Mouse (Mus musculus) layer of hippocampus, adult 2 months (tissue): ENCODE measurements around the gene Smchd1. TPM values are rescaled to one million over a fixed set of nuclear protein-coding genes. Genes with fewer than 3 reads are reported as not detected.
A peak's percentile ranks its signal among the peaks of the same experiment; 100 is the strongest.
"Not testable (repeated sequence)": the region's sequence is repeated elsewhere in the genome, so short reads cannot be mapped to it uniquely, and the experiment has no call there.

ENCODE experiments used
- DNase-seq, 2 experiments: peaks; one replicate each; pipeline ENCODE4 v3.0.0; 2022; ENCODE audit warnings: low spot score in 2 of 2
- H3K27ac ChIP-seq: fragments of 200-600 bp; 2 replicates; pipeline ENCODE4 v1.8.1; 2022
- H3K4me3 ChIP-seq: fragments of 200-600 bp; 2 replicates; pipeline ENCODE4 v1.8.1; 2022; ENCODE audit warnings: mild to moderate bottlenecking
- CTCF ChIP-seq: fragments of 200-600 bp; conservative IDR thresholded peaks from 2 replicates; pipeline ENCODE4 v1.8.1; 2022; ENCODE audit warnings: antibody characterized with exemption, mild to moderate bottlenecking, moderate library complexity
- total RNA-seq, 2 experiments: library from RNA; stranded (reverse); gene quantifications; 2 replicates each; pipeline ENCODE4 v1.2.3; 2021

Smchd1 gene
- total RNA-seq, 2 experiments from 2014 or later = 34.6 to 40.0 TPM

- no peak overlapping the region for H3K27ac ChIP-seq
- H3K4me3 ChIP-seq = no peak overlapping the region
- TF ChIP-seq CTCF = no peak
- no peak for DNase-seq
Measured at GRCm38 (mm10) chr17:71479381-71479901, 4.3 kb upstream of the Smchd1 start.

DNA sequence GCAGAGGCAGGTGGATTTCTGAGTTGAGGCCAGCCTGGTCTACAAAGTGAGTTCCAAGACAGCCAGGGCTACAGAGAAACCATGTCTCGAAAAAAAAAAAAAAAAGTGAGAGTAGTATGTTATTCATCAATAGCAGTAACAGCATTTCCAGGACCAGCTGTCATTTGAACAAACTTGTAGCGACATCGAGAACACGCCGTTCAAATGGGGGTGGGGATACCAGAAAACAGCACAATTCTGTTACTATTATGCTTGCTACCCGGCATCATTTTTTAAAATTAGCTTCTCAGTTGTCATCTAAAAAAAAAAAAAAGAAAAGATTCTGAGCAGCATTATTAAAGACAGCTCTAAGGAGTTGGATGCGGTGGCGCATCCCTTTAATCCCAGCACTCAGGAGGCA lies 2.3 kb upstream of the Smchd1 start:
- no peak for TF ChIP-seq CTCF
- 0 out of 2 replicates have a peak overlapping the region, but pooled peaks have one; percentile 33 for H3K27ac ChIP-seq
- H3K4me3 ChIP-seq = no peak overlapping the region
- DNase-seq = peak; percentile 44 to 50

GRCm38 (mm10) chr17:71476346-71477020 lies 1.3 kb upstream of the Smchd1 start:
- Histone ChIP-seq H3K27ac (peak overlapping the region; percentile 99; the same call in 1 of the 2 replicates), H3K4me3 (peak overlapping the region; percentile 99)
- TF ChIP-seq CTCF = no peak
- no peak for DNase-seq

DNA sequence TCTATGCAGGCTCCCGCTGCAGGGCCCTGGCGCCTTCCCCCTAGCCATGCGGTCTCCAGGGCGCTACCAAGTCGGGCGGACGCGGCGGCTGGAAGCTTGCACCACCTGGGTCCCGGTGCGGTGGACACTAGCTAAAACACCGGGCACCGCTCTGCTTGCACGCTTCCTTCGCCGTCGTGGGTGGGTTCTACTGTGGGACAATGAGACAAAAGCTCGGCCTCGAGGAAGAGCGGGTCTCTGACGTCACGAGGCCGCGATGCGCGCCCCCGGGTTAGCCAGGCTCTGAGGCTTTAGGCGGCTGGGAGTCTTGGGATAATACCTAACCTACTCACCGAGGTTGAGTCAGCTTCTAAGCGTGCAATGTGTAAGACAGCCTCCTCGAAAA lies 554 bp upstream of the Smchd1 start:
- no peak for TF ChIP-seq CTCF
- DNase-seq = peak; percentile 32 to 58
- Histone ChIP-seq H3K27ac (peak overlapping the region; percentile 99), H3K4me3 (peak overlapping the region; percentile 99)

DNA sequence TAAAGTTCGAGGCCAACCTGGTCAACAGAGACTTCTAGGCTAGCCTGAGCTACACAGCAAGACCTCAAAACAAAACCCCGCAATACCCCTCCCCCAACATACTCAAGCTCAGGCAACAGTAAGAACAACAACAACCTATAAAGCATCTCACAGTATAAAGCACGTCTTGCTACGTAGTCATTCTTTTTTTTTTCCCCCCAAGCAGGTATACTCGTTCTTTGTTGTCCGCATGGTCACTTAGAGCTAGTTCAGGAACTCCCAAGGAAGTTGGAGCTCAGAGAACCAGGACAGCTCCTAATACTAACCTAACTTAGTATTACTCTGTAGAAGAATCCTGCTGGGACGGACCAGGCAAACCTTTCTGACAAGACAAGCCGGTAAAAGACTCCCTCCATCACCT lies 1.0 kb downstream of the Smchd1 start:
- TF ChIP-seq CTCF = no peak
- Histone ChIP-seq H3K27ac (no peak overlapping the region), H3K4me3 (peak overlapping the region; percentile 99)
- no peak for DNase-seq

GRCm38 (mm10) chr17:71471261-71471660 lies 3.9 kb downstream of the Smchd1 start:
- TF ChIP-seq CTCF = no peak
- H3K4me3 ChIP-seq = no peak overlapping the region
- peak in 1 of 2 experiments; percentile 32 for DNase-seq
- H3K27ac ChIP-seq = no peak overlapping the region

DNA sequence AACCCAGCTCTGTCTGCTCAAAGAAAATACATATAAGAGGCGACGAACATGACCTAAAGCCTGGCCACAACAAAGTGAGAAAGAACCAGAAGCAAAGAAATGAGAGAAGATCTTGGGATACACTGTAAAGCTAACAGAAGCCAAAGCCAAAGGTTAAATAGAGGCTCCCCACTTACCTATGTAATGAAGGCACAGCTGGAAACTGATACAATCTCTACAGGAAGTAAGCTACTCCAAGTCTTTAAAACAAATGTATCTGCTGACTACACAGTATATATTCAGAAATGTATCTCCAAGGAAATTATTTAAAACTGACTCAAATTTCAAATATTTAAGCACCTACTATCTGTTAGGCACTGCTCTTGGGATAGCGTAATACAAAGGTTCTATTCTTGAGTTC lies 14.8 kb downstream of the Smchd1 start:
- Histone ChIP-seq H3K4me3 (no peak overlapping the region), H3K27ac (no peak overlapping the region)
- DNase-seq = no peak
- TF ChIP-seq CTCF = no peak

- Histone ChIP-seq H3K27ac (no peak within 1 kb of the TSS), H3K4me3 (no peak within 1 kb of the TSS)
- TF ChIP-seq CTCF = no peak
- no peak for DNase-seq
Measured at GRCm38 (mm10) chr17:71459818-71460217, 15.3 kb downstream of the Smchd1 start, which contains the start of gene Gm4707. Gene Gm4707 (minus strand): TSS chr17:71459918.

DNA sequence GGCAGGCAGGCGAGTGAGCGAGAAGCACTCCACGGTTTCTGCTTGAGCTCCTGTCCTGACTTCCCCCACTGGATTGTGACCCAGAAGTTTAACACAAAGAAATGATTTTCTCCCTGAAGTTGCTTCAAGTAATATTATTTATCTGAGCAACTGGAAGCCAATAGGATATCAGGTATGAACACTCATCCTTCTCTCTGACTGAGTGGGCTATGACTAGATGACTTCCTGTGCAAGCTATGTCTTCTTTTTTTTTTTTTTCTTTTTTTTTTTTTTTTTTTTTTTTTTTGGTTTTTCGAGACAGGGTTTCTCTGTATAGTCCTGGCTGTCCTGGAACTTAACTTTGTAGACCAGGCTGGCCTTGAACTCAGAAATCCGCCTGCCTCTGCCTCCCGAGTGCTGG lies 17.8 kb downstream of the Smchd1 start:
- not testable (repeated sequence) for H3K4me3 ChIP-seq, DNase-seq, H3K27ac ChIP-seq

GRCm38 (mm10) chr17:71445191-71445590 lies 30.0 kb downstream of the Smchd1 start:
- Histone ChIP-seq H3K4me3 (no peak overlapping the region), H3K27ac (no peak overlapping the region)
- TF ChIP-seq CTCF = no peak
- no peak for DNase-seq

DNA sequence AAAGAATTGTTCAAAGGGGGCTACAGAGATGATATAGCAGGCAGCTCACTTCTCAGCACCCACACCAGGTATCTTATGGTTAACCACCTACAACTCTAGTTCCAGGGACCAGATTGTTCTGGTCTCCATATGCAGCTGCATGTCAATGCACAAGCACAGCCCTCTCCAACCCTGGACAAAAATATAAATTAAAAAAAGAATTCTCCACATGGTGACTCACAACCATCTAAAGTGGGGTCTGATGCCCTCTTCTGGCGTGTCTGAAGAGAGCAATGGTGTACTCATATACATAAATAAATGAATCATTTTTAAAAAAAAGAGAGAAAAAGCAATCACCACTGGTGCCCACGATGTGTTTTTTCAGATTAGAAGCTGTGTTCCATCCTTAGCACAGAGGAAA lies 30.4 kb downstream of the Smchd1 start:
- no peak for DNase-seq
- peak; percentile 67 for TF ChIP-seq CTCF
- H3K27ac ChIP-seq = no peak overlapping the region

GRCm38 (mm10) chr17:71444126-71444525 lies 31.0 kb downstream of the Smchd1 start:
- H3K27ac ChIP-seq = no peak overlapping the region
- TF ChIP-seq CTCF = no peak
- no peak for DNase-seq
- no peak overlapping the region for H3K4me3 ChIP-seq

More for the DNA sequence above, 30.4 kb downstream of the Smchd1 start:
- H3K4me3 ChIP-seq = no peak overlapping the region

DNA sequence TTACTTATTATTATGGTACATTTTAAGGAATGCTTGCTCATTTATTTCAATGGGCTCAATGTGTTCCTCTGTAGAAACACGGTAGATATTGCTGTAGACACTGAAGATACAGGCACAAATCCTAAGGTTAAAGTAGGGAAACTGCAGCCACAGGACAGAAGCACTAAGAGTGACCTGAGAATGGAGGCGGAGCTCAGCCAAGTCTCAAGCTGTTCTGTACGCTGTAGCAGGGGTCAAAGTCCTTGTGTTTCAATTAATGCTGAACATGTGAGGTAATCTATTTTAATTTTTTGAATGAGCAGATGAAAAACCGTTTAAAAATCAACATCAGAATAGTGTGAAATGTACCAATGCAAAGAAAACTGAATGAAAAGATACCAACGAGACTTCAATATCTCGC lies 31.9 kb downstream of the Smchd1 start:
- no peak for DNase-seq
- no peak overlapping the region for H3K27ac ChIP-seq
- TF ChIP-seq CTCF = no peak
- H3K4me3 ChIP-seq = no peak overlapping the region

DNA sequence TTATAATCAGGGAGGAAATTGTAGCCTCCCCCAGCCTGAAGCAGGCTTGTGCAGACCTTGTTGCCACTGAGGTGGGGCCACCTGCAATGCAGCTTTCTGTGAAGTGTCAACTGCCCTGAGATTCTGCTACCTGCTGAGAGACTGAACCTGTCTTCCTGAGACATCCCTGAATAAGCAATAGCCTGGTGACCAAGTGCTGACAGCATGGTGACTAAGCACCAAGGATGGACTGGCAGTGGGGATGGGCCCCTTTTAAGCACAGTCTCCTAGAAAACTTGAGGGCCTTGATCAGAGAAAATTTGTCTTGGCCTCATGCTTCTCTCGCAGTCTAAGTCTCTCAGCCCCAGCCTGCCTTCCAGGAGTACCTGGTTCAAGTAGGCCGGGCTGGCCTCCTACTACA lies 52.6 kb downstream of the Smchd1 start:
- DNase-seq, H3K4me3 ChIP-seq, H3K27ac ChIP-seq: not testable (repeated sequence)

GRCm38 (mm10) chr17:71419448-71419847 lies 55.7 kb downstream of the Smchd1 start:
- not testable (repeated sequence) for H3K4me3 ChIP-seq, DNase-seq, H3K27ac ChIP-seq
